Mouse (Mus musculus) MEL-GATA-1-ER (cell line): ENCODE measurements around the gene Acsf2.
"Not testable (repeated sequence)": the region's sequence is repeated elsewhere in the genome, so short reads cannot be mapped to it uniquely, and the experiment has no call there.

Experiments
- DNase-seq: peaks from one replicate; pipeline ENCODE4 v3.0.0-alpha.2; 2012; ENCODE audit warnings: low read depth; ENCODE audit errors: extremely low read depth

Acsf2 gene

DNA sequence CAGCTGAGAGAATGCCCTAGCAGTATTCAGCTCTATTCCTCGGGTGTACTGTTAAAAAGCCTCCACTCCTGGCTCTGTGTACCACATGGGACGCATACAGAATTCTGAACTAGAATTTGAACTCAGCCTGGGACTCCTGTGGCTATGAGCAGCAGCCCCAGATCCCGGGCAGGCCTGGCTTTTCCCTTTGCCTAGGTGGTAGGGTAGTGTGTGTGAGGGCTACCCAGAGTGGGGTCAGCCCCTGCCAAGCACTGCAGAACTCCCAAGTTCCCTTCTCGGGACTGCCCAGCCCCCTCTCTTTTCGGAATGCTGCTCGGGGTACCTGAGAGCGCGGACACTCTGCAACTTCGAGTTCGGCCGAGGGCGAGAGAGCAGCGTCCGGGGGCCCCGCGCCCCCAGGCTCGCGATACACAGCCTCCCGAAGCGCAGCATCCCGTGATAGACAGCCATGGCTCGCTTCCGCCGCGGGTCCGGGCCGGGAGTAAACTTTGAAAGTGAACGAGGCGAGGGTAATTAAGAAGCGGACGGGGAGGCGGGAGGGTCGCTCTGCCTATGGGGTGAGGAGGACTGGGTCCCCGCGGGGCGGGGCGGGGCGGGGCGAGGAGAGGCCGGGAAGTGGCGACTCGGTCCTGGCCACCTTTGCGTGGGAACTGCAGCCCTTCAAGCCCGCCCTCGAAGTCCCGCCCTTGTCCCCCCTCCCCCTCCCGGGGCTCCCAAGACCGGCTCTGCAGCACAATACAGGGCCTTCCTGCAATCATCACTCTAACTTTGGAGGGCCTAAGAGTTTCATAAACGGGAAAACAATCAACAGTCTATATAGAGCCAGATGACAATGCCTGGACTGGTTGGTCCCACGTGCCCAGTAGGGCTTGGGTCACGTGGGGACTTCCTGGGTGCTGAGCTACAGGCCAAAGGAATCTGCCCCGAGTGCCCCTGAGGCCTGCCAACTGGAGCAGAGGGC, at the start of gene Acsf2:
Acsf2 (minus strand) TSS at position 551 of the 961 bp plus-strand sequence.
- peak; percentile 53 for DNase-seq

DNA sequence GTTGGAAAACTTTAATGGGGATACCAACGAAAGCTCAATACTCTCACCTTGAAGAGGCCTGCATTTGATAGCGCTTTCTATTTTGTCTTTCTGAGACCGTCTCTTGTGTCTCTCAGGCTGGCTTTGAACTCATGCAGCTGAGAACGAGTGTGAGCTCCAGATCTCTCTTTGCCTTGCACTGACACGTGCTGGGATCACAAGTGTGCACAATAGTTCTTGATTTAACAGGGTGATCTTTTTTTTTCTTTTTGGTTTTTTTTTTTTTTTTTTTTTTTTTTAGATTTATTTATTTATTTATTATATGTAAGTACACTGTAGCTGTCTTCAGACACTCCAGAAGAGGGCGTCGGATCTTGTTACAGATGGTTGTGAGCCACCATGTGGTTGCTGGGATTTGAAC, 49.6 kb upstream of the Acsf2 start:
- not testable (repeated sequence) for DNase-seq

DNA sequence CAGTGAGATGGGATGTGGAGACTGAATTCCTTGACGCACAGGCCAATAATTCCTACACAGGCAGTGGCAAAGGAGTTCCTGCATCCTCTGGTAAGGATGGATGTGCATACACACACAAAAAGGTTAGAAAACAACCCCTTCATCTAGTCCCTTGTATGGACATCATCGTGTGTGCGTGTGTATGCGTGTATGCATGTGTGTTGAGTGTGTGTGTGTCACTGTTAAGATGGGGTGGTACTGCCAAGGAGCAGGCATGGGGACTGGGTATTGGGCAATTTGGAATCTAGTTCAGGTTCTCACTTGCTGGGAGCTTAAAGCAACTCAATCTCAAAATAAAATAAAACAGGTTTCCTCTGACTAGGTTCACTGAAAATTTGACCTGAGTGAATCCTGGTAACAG, 44.8 kb upstream of the Acsf2 start:
- DNase-seq = no peak

DNA sequence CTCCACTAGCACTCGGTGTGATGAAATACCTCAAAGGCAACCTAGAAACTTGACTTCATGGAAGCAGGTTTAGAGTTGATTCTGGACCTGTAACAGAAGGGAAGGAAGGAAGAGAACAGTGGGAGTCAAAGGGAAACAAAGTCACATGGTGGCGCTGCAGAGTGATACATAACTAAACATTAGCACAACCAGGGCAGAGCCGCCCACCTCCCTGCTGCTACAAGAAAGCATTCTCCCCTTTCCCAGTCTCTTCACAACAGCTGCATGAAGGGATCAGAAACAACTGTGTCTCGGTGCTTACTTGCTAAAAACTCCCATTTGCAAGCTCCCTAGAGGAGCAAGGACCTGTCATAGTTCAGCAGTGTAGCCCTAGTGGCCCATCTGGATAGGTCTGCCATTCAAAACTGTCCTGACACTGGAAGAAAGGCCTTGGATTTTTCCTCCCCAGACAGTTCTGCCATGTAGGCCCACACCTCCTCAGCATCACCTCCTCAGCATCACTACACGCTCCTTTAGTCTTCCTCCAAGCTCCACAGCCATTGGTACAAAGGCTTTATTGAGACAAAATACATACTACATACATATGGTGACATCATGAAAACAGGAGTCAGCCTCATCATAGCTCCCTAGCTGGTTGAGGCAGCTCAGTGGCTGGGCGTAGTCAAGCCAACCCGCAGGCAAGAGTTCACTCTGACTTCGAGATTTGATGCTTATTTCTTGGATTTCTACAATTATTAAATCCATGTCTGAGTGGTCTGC, 43.0 kb upstream of the Acsf2 start:
- no peak for DNase-seq

DNA sequence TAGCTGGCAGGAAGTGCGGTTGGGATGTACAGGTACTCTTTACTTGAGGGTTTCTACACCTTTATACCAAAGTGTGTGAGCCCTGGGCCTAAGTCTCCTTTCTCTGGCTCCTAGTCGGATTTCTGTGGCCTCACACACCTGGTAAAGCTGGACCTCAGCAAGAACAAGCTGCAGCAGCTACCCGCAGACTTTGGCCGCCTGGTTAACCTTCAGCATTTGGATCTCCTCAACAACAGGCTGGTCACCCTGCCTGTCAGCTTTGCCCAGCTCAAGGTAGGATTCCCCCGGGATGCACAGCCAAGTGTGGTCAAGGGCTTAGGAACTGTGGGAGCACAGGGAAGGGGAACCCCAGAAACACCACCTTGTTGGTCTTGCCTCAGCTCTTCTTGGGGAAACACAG, 32.8 kb upstream of the Acsf2 start:
- DNase-seq = no peak

DNA sequence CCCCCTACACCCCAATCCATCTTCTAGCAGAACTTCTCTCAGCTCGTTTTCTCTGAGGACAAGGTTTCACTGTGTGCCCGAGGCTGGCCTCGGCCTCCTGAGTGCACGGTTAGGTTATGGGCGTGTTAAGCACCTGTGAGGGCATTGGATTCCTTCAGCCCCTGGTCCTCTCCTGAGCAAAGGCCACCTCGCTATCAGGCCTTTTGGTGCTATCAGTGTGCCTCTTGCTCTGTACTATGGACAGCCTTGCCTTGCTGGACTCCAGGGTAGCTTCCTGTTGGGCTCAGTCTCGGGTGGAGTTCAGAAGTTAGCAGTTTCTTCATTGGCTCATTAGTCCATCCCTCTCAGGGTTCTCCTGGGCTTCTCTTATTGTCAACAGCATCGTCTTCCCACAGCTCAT, 31.3 kb upstream of the Acsf2 start:
- no peak for DNase-seq

DNA sequence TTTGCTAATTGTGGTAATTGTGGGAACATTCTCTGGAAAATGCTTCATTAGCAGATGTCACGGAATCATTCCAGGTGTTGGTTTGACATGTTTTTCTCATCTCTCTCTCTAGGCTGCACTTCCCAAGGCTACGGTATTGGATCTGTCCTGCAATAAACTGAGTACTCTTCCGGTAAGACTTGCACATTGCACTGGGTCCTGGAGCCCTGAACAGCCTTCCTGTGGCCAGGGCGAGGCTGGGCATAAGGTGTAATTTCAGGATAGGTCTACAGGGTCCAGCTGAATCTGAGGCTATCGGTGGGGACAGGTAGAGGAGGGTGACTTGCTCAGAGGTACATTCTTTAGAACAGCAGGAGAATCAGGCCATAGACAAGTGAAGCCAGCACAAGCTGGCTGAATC, 30.3 kb upstream of the Acsf2 start:
- no peak for DNase-seq

DNA sequence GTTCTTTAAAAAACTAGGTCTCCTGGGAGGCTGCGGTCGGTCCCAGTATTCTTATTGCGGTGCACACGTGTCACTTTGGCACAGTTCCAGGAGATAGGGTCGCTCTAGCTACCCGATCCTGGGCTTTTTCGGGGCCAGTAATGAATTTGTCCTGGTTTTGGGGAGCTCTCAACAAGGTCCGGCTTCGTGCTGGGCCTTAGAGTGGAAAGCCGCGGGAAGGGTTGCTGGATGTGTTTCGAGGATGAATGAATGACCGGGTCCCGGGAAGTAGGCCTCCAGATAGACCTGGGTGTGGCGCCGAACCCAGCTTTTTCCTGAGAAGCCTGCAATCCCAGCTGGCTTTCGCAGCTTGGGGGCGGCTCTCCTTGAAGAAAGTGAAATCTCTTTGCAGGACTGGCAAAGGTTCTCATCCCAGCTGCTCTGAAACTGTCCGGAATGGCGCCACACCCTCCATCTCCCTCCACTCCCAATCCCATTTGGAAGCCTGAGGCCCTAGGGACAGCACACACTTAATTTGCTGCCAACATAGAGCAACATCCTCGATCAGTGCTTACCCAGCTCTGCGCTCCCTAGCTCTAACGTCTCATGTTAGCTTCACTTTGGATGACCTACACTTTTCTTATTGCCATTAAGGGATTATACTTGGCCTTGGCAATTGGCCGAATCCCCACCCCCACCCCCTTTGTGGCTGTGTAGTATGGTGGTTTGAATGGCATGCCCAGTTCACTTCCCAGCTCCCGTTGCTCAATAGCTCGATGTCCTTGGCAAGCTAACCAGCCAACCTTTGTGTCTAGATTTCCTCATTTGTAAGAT, 28.7 kb upstream of the Acsf2 start:
- DNase-seq = no peak

DNA sequence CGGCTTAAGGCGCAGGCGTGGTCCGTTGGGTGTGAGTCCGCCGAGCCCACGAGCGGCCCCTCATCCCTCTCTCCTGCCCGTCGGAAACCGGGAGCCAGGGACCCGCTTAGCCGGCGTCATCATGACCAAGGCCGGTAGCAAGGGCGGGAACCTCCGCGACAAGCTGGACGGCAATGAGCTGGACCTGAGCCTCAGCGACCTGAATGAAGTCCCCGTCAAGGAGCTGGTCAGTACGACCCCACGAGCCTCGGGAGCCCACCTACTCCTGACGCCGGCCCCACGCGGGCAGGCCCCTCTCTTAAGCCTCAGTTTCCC, 28.2 kb upstream of the Acsf2 start:
- DNase-seq = no peak

DNA sequence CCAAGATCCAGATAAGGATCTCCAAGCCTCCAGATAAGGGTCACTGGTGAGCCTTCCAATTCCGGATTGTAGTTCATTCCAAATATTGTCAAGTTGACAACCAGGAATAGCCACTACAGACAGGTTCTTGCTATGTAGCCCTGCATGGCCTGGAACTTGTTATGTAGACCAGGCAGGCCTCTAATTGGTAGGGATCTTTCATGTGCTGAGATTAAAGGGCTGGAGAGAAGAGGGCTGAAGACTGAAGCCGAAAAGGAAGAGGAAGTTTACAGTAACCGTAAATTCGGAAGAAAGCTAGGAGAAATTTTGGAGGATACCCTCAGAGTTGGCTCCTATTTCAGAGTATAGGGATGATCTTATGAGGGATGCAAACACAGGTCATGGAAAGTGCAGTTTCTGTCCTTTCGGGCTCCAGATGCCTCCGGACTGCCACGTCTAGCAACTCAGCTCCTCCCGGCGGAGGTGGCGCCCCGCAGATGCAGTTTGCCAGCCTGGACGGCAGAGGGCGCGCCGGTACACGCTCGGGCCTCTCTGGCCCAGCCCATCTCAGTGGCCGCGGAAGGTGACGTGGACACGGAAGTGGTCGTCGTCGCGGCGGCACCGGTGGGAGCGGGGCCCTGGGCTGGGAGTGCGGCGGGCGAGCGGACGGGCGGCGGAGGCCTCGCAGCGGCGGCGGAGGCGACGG, 27.7 kb upstream of the Acsf2 start, which contains the start of gene Lrrc59:
Lrrc59 (plus strand) TSS at position 569 of the 685 bp plus-strand sequence.
- DNase-seq = peak; percentile 70

DNA sequence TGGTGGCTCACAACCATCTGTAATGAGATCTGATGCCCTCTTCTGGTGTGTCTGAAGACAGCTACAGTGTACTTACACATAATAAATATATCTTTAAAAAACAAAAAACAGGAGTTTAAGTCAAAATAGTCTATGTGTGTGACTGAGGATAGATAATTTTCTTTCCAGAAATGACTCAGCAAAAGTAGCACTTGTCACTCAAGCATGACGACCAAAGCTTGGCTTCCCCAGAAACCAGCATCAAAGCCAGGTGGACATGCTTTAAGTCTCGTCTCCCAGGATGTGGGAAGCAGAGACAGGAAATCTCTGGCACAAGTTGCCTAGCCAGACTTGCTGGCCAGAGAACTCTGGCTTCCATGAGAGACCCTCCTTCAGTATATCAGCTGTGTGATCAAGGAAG, 20.5 kb upstream of the Acsf2 start:
- DNase-seq = no peak

DNA sequence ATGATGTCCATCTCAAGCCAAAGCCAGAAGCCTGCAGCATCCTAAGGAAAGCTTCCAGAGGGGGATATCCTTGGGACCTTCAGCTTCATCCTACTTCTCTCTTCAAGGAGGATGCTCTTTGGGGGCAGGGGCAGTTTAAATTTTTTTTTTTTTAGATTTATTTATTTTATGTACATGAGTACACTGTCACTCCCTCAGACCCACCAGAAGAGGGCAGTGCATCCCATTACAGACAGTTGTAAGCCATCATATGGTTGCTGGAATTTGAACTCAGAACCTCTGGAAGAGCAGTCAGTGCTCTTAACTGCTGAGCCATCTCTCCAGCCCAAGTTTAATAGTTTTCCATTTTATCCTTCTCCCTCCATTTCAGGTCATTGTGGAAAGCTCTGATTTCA, 19.8 kb upstream of the Acsf2 start:
- no peak for DNase-seq

DNA sequence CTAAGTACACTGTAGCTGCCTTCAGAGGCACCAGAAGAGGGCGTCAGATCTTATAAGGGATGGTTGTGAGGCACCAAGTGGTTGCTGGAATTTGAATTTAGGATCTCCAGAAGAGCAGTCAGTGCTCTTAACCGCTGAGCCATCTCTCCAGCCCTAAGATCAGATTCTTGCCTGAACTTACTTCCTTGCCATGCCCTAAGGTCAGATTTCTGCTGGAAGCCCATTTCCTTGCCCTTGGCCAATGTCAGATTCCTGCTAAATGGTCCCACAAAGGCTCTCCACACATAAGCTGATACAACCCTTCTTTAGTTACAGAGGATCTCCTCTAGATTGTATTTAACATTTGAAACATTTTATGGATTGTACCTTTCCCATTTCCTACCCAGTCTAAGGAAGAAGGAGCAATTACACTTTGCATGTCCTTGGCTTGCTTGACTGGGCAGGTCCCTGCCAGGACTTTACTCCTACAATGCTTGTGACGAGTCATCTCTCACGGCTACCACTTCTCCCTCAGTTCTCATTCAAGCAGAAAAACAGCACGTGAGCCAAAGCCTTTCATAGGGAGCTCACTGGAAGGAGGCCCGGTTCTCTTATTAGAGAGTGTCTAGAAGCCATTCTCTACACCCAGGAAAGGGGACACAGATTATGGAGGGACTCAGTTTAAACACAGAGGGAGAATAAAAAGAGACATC, 19.2 kb upstream of the Acsf2 start:
- no peak for DNase-seq

DNA sequence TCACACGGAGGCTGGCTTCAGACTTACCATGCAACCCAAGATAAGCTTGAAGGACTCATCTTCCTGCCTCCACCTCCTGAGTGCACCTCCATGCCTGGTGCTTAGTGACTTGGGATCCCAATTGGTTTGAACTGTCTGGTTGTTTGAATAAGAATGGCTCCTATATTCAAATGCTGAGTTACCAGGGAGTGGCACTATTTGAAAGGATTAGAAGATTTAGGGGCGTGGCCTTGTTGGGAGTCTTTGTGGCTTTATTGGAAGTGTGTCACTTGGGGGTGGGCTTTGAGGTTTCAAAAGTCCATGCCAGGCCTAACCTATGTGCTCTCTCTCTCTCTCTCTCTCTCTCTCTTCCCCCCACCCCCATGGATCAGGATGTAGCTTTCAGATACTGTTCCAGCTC, 16.0 kb upstream of the Acsf2 start:
- no peak for DNase-seq

DNA sequence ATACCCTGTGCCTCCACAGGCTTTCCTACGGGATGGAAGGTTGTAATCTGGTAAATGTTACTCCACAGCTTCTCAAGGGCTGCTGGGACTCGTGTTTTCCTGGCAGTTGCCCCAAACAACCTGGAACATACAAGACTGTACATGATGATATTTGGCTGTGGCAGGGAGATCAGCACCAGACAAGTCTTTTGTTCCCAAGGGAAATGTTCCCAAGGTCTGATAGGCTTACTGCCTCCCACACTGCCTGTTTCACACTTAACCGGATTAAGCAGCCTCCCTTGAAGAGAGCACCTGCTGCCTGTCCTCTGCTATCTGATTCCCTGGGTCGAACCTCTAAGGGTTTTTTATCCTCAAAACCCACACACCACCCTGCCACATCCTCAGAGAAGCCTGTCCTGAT, 13.8 kb upstream of the Acsf2 start:
- DNase-seq = no peak

DNA sequence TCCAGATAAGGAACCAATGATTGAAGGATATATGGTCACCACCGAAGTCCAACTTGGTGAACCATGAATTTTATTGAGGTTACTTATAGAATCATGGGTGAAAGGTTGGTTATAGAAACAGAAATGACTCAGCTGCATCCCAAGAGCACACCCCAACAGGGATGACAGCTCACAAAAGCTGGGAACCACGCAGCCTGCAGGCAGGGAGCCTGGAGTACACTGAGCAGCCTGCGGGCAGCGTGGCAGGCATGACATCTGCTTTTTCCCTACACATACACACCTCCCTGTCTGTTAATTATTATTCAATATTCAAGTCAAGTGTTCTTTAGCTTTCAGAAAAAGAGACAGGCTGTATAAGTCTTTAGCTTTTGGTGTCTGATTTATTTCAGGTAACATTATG, 12.9 kb upstream of the Acsf2 start:
- no peak for DNase-seq

DNA sequence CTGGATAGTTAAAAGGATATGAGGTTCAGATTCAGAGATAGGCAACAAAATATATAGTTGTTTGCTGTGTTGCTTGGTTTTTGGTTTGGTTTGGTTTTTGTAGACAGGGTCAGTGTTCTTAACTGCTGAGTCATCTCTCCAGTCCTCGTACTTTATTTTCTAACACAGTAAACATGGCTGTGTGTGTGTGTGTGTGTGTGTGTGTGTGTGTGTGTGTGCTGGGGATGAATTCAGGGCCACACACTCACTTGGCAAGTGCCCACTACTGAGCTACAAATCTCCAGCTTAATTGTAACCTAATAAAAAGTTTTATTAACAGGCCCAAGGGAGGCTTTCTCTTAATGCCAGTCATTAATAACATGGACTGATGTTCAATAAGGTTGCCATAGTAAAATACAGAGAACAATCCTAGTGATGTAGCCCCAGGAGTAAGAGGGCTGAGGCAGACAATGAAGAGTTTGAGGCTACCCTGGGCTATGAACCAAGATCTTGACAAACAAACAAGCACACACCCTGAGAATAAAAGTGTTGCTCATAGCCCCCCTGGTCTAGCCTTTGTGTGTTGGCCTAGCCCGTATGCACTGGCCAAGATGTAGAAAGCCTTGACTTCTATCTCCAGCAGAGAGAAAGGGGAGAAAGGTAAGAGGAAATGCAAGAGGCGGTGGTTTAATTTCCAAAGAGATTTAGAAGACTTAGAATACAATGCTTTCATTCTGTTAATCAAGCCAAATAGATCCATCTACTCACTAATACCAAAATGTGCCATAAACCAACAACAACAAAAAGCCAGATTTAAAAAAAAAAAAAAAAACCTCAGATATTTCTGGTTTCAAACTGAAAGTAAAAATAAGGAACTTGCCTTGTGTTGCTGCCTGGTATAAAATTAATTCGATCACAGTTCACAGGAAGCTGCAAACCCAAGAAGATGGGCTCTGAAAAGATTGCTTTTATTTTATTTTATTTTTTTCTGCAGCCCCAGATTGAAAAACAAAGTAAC, 9.4 kb upstream of the Acsf2 start:
- no peak for DNase-seq

DNA sequence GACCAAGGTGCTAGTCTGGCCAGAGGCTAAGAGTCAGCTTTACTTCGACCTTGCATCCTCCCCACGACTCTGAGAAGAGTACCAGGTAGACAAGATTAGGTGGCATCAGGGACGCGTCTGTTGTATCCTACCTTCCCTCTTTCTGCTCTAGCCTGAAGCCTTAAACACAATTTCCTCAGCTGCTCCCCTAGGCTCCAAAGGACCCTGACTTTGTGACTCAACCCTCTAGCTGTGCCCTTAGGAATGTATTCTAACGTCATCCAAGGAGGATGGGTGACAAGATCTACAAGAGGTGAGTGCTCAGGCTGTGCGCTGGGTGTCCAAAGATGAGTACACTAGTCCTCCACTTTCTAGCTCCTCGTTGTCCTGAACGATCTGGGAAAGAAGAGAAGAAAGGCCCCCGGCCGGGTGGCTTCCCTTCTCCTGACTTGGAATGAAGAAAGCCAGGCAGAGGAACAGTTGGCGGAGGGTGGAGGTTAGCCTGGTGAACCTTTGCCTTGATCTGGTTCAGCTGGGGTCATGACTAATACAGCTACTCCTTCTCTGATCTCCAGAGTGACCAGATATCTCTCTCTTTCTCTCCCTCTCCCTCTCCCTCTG, 785 bp upstream of the Acsf2 start:
- no peak for DNase-seq

DNA sequence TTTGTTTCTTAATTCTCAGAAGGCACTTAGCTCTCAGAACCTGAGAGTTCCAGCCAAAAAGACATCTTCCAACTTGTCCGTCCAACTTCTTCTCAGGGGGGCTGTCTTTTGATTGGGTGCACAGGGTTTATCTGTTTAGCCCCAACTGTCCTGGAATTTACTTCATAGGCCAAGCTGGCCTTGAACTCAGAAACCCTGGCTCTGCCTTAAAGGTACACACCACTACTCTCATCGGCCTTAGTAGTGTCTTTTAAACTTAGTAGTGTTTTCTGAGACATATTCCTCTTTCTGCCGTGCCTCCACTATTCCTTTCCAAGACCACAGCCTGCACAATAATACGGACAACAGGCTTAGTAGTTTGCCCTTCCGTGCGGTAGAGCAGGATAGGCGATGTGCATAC, 1.2 kb downstream of the Acsf2 start:
- DNase-seq = no peak
